Mouse (Mus musculus) layer of hippocampus, postnatal 25 days (tissue): Measurements from ENCODE around the gene Pttg1ip. TPM values are rescaled to one million over a fixed set of nuclear protein-coding genes. Genes with fewer than 3 reads are reported as not detected.

Experiments
- DNase-seq, 2 experiments: peaks; one replicate each; pipeline ENCODE4 v3.0.0; 2022; ENCODE audit warnings: mixed read lengths in 2 of 2, low spot score in 1 of 2; ENCODE audit errors: extremely low spot score in 1 of 2
- total RNA-seq, 2 experiments: library from RNA; stranded (reverse); gene quantifications; 2 replicates each; pipeline ENCODE4 v1.2.3; 2021

Pttg1ip gene
- total RNA-seq, 2 experiments from 2014 or later, result 68.2 to 69.4 TPM

DNA sequence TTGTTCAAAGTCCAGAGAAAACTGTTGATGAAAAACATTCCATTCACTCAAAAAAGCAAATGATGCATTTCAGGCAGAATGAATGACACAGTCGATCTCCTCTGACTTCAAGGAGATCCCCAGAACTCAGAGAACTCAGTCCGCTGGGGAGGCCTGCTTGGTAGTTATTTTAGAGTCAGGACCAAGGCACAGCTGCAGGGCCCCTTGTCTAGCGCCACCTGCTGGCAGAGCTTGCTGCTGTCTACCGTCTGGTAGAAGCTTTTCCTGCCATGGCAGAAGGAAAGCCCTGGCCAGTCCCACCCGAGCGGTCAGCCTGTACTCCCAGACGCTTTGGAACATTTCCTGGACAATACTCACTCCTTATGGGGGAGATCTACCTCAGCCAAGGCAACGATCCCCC lies 14.9 kb upstream of the Pttg1ip start:
- DNase-seq, result peak; percentile 76 to 95

- no peak for DNase-seq
These were observed 12.0 kb upstream of the Pttg1ip start for GRCm38 (mm10) chr10:77569481-77569880.

DNA sequence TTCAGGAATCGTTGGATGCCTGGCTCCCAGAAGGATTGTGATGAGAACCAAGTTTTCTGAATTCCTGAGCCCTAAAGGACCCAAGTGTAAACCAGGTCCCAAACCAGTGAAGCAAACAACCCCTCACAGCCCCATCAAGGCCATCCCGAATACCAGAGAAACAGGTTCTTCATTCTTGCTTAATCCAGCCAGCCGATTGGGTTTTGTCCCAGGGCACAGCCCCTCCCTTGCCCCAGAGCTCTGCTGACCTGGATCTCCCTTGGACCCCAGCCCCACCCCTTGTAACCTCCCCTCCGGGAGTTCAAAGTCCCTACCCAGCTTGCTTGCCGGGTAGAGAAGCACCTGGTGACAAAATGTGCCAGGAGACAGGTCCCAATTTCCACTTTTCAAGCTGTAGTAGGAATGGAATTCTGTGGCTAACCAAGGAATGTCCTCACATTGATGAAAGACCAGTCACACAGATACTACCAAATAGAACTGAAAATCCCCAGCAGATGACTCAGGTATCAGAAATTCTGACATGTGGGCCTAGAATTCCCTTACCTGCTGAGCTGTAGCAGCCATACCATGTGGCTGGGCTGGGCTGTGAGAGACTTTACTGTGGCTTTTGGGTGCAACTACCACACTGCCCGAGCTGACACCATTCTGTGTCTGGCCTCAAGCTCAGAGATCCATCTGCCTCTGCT lies 11.4 kb upstream of the Pttg1ip start:
- no peak for DNase-seq

GRCm38 (mm10) chr10:77572225-77572624 lies 9.3 kb upstream of the Pttg1ip start:
- no peak for DNase-seq

DNA sequence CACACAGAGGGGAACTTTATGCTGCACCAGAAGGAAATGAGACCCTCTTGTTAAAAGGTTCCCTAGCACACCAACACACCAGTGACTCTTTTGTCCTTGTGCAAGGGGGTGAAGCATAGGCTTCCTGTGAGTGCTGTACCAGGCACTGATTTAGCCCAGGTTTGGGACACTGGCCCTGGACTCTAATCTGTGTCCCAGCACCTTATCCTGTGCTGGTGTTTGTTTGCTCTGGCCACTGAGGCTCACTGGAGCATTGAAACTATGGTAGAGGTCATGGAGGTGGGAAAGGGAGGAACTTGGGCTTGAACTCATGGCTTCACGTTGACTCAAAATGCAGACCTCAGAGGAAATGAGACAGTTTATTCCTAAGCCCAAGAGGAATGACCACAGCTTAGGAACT lies 8.4 kb upstream of the Pttg1ip start:
- no peak for DNase-seq

DNA sequence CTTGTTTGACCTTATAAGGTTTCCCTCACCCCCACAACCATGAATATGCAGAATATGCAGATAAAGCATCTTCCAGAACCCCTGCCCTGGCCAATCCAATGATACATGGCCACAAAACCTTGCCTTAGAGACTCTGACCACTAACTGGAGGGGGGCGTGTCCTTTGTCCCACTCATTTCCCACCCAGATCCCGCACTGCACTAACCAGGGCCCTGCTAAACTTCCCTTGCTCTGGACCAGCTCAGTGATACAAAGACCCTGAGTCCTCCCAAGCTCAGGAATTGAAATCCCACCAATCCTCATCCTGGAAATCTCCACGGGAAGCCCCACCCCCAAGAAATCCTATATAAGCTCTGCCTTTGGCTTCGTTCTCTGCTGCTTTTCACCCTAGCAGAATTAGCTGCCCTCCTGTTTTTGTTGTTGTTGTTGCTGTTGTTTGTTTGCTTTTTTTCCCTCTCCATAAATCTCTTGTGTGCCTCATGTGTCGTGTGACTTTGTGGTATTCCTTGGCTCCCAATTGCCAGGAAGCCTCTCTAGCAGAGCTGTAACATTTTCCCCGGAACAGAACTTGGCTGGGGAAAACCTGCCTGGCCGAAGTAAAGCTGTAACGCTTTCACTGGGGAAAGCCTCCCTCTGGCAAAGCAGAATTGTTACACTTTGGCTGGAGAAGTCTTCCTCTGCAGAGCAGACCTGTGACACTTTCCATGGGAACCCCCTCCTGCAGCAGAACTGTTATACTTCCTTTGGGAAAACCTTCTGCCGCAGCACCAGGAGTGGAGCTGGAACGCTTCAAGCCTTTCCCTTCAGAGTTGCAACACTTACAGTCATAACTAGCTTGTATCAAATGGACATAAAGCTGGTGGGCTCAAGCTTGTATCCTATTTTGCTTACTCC lies 1.2 kb upstream of the Pttg1ip start:
- DNase-seq, result no peak

DNA sequence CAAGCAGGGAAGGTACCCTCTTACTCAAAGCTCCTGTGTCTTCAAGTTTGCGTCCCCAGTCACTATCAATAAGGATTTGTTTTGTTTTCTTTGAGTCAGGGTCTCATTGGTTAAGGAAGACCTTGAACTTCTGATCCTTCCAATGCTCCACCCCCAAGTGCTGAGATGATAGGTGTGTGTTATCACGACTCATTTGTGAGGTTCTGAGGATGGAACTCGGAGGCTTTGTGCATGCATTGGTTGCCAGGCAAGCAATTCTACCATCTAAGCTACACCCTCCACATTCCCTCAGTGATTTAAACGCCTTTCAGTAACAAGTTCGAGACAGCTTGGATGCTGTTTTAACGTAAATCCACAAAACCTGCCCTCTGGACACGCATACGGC lies 505 bp upstream of the Pttg1ip start:
- no peak for DNase-seq

DNA sequence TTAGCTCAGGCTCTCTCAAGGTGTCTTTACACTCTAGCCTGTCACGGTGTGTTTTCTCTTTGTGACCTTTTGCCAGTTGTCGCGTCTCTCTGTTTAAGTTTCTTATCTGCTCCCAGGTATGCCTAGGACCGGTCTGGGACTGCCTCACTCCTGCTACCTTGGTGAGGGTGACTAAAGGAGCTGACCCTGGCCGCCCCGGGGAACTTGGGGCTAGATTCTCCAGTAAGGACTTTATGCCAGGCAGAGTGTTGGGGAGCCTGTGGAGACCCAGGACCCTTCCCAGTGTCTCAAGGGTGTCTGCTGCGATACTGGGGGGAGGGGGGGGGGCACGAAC lies 732 bp downstream of the Pttg1ip start:
- no peak for DNase-seq

- DNase-seq, result no peak
These were observed 2.4 kb downstream of the Pttg1ip start for GRCm38 (mm10) chr10:77583795-77584422.

GRCm38 (mm10) chr10:77586637-77587036 lies 5.1 kb downstream of the Pttg1ip start:
- DNase-seq, result no peak

- DNase-seq, result no peak
These were observed 5.7 kb downstream of the Pttg1ip start for GRCm38 (mm10) chr10:77587091-77587775.

DNA sequence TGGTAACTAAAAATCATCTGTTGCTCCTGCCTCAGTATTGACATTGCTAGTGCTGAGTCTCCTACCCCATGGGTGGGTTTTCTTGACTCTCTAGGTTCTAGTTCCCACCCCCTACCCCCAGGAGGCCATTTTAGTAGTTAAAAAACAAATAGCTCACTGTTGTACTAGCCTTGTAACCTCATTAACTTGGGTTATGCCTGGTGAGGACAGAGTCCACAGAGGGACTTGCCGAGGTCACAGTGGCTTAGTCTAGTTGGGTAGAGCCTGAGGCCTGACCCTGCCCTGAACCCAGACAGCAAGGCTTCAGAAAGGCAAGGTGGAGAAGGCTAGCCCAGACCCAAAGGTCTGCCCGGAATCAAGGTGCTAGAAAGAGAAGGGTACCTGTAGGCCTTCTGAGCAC lies 6.5 kb downstream of the Pttg1ip start:
- DNase-seq, result no peak

GRCm38 (mm10) chr10:77589117-77589516 lies 7.6 kb downstream of the Pttg1ip start:
- DNase-seq, result no peak

- no peak for DNase-seq
These were observed 8.2 kb downstream of the Pttg1ip start for GRCm38 (mm10) chr10:77589749-77590148.

GRCm38 (mm10) chr10:77590812-77591211 lies 9.3 kb downstream of the Pttg1ip start:
- no peak for DNase-seq

DNA sequence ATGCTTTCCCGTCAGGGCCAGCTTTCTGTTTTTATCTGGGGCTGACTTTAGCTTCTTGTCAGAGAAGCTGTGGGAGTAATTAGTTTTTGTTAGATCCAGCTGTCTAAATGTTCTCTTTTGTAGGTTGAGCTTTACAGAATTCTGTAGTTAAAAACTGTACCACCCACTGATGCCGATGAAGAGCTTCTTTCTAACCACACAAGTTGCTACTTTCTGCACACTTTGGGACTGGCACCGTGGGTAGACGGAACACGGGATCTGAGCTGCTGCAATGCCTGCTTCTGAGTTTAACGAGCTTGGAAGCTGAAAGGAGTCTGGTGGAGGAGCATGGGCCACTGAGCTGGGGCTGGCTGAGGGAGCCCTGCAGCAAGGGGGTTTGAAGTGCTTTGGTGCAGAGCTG lies 10.0 kb downstream of the Pttg1ip start:
- DNase-seq, result no peak

GRCm38 (mm10) chr10:77596060-77596459 lies 14.5 kb downstream of the Pttg1ip start:
- no peak for DNase-seq

GRCm38 (mm10) chr10:77603021-77603420 lies 21.5 kb downstream of the Pttg1ip start:
- no peak for DNase-seq

DNA sequence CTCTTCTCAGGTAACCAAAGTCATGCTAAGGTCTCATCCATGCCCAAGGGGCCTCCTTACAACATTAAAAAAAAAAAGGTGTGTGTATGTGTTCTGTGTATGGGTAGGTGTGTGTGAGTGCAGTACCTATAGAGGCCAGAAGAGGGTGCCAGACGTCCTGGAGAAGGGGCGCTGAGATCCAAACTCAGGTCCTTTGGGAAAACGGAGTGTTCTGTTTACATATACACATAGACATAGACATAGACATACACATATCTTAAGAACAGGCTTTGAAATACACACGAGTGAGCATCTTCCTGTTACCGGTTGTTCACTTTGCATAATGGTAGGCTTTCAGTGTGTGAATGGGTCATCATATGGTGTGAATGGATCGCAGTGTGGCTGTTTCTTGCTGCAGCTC lies 22.6 kb downstream of the Pttg1ip start:
- no peak for DNase-seq

DNA sequence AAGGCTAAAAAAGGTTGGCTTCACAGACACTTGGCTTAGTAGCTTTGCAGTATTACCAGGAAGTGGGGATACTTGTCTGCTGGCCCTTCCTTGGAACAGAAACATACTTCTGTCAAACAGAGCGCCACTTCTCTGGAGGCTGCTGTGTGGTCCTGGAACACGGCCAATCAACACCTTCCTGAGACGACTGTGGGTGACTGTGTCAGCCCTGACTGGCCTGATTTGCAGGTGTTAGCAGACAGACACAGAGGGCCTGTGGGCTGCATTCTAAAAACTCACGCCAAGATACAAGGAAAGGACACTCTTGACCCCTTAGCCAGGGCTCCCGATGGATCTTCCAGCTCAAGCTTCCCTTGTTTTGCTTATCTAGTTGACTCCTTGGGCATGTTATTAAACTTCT lies 23.4 kb downstream of the Pttg1ip start:
- DNase-seq, result no peak

DNA sequence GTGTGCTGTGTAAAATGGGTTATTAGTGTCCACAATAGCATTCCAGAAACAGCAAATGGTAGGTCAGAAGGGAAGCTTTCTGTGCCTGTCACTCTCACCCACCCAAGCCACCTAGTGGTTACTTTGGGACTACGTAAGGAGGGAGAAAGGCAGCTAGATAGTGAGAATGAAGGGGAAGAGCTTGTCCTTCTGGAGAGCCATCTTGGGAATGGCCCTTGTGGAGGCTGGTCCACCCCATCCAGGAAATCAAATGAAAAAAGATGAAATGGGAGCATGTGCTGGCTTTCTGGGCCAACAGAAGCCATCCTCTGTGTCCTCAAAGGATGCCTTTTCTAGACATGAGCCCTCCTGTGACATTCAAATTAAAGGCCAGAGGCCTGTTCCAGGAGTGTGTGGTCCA lies 23.8 kb downstream of the Pttg1ip start:
- DNase-seq, result no peak
